Mouse (Mus musculus): Measurements from ENCODE around the gene Cadm2. TPM values are rescaled to one million over a fixed set of nuclear protein-coding genes. Genes with fewer than 3 reads are reported as not detected.

Gene Cadm2
- polyA plus RNA-seq, 1 experiment, result 0.85 TPM

DNA sequence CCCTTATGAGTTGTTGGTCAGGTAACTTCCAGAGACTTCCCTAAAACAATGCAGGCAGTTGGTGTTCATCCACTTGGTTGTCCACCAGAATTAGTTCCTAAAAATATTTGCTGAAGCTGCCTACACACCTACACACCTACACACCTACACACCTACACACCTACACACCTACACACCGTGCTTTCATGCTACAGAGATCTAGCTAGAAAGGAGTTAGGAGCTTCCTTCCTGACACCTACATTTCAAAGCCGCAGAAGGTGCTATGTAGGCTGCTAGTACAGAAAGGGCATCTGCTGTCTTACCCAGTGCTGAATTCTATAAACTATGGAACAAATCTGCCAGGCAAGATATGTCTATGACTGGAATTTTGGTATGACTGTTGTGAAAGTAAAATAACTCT is 872.2 kb downstream of the Cadm2 start:
- H3K4me1 ChIP-seq (replicated peaks; ENCODE audit: control insufficient read depth, insufficient read depth, low read length), result no peaks in the 10 kb centered on the region
- no peak overlapping the region for H3K4me3 ChIP-seq (ENCODE audit: control insufficient read depth, insufficient read depth, low read length)
- H3K27me3 ChIP-seq (ENCODE audit: control insufficient read depth, insufficient read depth, low read length), result no peaks in the 10 kb centered on the region
- H3K27ac ChIP-seq (ENCODE audit: control insufficient read depth, insufficient read depth, low read length), result no peak overlapping the region
- WGBS, result 88% methylated on average over 2 of the region's 2 CpGs
- H3K36me3 ChIP-seq (ENCODE audit: control insufficient read depth, insufficient read depth, low read length), result no peaks in the 10 kb centered on the region
- TF ChIP-seq POLR2A (IDR thresholded peaks at IDR 0.05; ENCODE audit: control insufficient read depth, extremely low read depth, insufficient read depth, low read length, poor library complexity), result no peak
- no peak for TF ChIP-seq CTCF (IDR thresholded peaks at IDR 0.05; ENCODE audit: borderline replicate concordance, control insufficient read depth, extremely low read depth, insufficient read depth, low read length, poor library complexity)
- no peak for DNase-seq

GRCm38 (mm10) chr16:66731212-66731611 is 889.5 kb downstream of the Cadm2 start:
- Histone ChIP-seq H3K27me3 (ENCODE audit: control insufficient read depth, insufficient read depth, low read length) (no peaks in the 10 kb centered on the region), H3K4me3 (ENCODE audit: control insufficient read depth, insufficient read depth, low read length) (no peak overlapping the region), H3K4me1 (replicated peaks; ENCODE audit: control insufficient read depth, insufficient read depth, low read length) (no peaks in the 10 kb centered on the region), H3K27ac (ENCODE audit: control insufficient read depth, insufficient read depth, low read length) (no peak overlapping the region), H3K36me3 (ENCODE audit: control insufficient read depth, insufficient read depth, low read length) (no peaks in the 10 kb centered on the region)
- TF ChIP-seq POLR2A (IDR thresholded peaks at IDR 0.05; ENCODE audit: control insufficient read depth, extremely low read depth, insufficient read depth, low read length, poor library complexity) (no peak), CTCF (IDR thresholded peaks at IDR 0.05; ENCODE audit: borderline replicate concordance, control insufficient read depth, extremely low read depth, insufficient read depth, low read length, poor library complexity) (no peak)
- DNase-seq, result no peak
- WGBS, result 79% methylated on average over 3 of the region's 3 CpGs

GRCm38 (mm10) chr16:66706476-66706875 is 914.2 kb downstream of the Cadm2 start:
- Histone ChIP-seq H3K27me3 (ENCODE audit: control insufficient read depth, insufficient read depth, low read length) (no peaks in the 10 kb centered on the region), H3K4me3 (ENCODE audit: control insufficient read depth, insufficient read depth, low read length) (no peak overlapping the region), H3K36me3 (ENCODE audit: control insufficient read depth, insufficient read depth, low read length) (no peaks in the 10 kb centered on the region), H3K27ac (ENCODE audit: control insufficient read depth, insufficient read depth, low read length) (no peak overlapping the region), H3K4me1 (replicated peaks; ENCODE audit: control insufficient read depth, insufficient read depth, low read length) (no peaks in the 10 kb centered on the region)
- DNase-seq, result no peak
- no peak for TF ChIP-seq CTCF (IDR thresholded peaks at IDR 0.05; ENCODE audit: borderline replicate concordance, control insufficient read depth, extremely low read depth, insufficient read depth, low read length, poor library complexity)
- no peak for TF ChIP-seq POLR2A (IDR thresholded peaks at IDR 0.05; ENCODE audit: control insufficient read depth, extremely low read depth, insufficient read depth, low read length, poor library complexity)
- 78% methylated on average over 3 of the region's 3 CpGs for WGBS

- DNase-seq, result no peak
- no peaks in the 10 kb centered on the region for H3K27me3 ChIP-seq (ENCODE audit: control insufficient read depth, insufficient read depth, low read length)
- no peaks in the 10 kb centered on the region for H3K4me1 ChIP-seq (replicated peaks; ENCODE audit: control insufficient read depth, insufficient read depth, low read length)
- no peak overlapping the region for H3K4me3 ChIP-seq (ENCODE audit: control insufficient read depth, insufficient read depth, low read length)
- H3K27ac ChIP-seq (ENCODE audit: control insufficient read depth, insufficient read depth, low read length), result no peak overlapping the region
- TF ChIP-seq CTCF (IDR thresholded peaks at IDR 0.05; ENCODE audit: borderline replicate concordance, control insufficient read depth, extremely low read depth, insufficient read depth, low read length, poor library complexity) (no peak), POLR2A (IDR thresholded peaks at IDR 0.05; ENCODE audit: control insufficient read depth, extremely low read depth, insufficient read depth, low read length, poor library complexity) (no peak)
- no peaks in the 10 kb centered on the region for H3K36me3 ChIP-seq (ENCODE audit: control insufficient read depth, insufficient read depth, low read length)
Observed at GRCm38 (mm10) chr16:66694783-66695182, 925.9 kb downstream of the Cadm2 start.

DNA sequence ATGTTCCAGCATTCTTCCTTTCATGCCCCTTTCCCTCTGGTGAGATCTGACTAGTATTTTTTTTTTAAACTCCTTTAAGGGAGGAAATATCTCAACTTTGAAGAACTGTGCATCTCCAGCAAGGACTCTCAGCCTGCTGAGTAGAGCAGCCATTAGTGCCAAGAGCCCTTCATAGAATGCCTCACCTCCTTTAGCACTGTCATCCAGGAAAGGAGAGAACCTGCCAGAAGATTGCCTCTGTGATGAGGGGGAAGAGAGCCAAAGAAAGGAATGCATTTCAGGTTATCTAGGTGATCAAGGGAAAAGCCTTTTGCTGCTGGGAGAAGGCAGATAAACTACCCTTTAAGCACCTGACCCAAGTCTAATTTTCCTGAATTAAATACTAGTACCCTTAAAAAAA is 943.5 kb downstream of the Cadm2 start:
- Histone ChIP-seq H3K27ac (ENCODE audit: control insufficient read depth, insufficient read depth, low read length) (no peak overlapping the region), H3K4me3 (ENCODE audit: control insufficient read depth, insufficient read depth, low read length) (no peak overlapping the region), H3K27me3 (ENCODE audit: control insufficient read depth, insufficient read depth, low read length) (no peaks in the 10 kb centered on the region), H3K4me1 (replicated peaks; ENCODE audit: control insufficient read depth, insufficient read depth, low read length) (no peaks in the 10 kb centered on the region), H3K36me3 (ENCODE audit: control insufficient read depth, insufficient read depth, low read length) (no peaks in the 10 kb centered on the region)
- no peak for DNase-seq
- no peak for TF ChIP-seq CTCF (IDR thresholded peaks at IDR 0.05; ENCODE audit: borderline replicate concordance, control insufficient read depth, extremely low read depth, insufficient read depth, low read length, poor library complexity)
- no peak for TF ChIP-seq POLR2A (IDR thresholded peaks at IDR 0.05; ENCODE audit: control insufficient read depth, extremely low read depth, insufficient read depth, low read length, poor library complexity)

DNA sequence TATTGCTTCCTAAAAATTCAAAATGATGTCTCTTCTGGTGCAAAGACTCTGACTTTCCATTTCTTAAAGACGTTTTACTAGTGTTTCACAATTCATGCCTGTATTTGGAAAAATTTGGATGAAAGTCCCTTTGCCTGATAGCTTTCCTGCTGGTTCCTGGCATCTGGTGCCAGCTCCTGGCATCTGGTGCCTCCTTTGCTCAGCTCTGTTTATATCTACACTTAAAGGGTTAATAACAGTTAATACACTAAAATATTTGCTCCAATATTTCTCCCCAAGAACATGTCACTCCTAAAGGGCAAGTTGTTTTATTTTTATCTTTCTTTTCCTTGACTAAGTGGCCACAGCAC is 969.7 kb downstream of the Cadm2 start:
- TF ChIP-seq POLR2A (IDR thresholded peaks at IDR 0.05; ENCODE audit: control insufficient read depth, extremely low read depth, insufficient read depth, low read length, poor library complexity) (no peak), CTCF (IDR thresholded peaks at IDR 0.05; ENCODE audit: borderline replicate concordance, control insufficient read depth, extremely low read depth, insufficient read depth, low read length, poor library complexity) (no peak)
- Histone ChIP-seq H3K4me1 (replicated peaks; ENCODE audit: control insufficient read depth, insufficient read depth, low read length) (no peaks in the 10 kb centered on the region), H3K27me3 (ENCODE audit: control insufficient read depth, insufficient read depth, low read length) (no peaks in the 10 kb centered on the region), H3K27ac (ENCODE audit: control insufficient read depth, insufficient read depth, low read length) (no peak overlapping the region), H3K4me3 (ENCODE audit: control insufficient read depth, insufficient read depth, low read length) (no peak overlapping the region), H3K36me3 (ENCODE audit: control insufficient read depth, insufficient read depth, low read length) (no peaks in the 10 kb centered on the region)
- WGBS, result 80% methylated on average over 1 of the region's 1 CpGs
- DNase-seq, result no peak

DNA sequence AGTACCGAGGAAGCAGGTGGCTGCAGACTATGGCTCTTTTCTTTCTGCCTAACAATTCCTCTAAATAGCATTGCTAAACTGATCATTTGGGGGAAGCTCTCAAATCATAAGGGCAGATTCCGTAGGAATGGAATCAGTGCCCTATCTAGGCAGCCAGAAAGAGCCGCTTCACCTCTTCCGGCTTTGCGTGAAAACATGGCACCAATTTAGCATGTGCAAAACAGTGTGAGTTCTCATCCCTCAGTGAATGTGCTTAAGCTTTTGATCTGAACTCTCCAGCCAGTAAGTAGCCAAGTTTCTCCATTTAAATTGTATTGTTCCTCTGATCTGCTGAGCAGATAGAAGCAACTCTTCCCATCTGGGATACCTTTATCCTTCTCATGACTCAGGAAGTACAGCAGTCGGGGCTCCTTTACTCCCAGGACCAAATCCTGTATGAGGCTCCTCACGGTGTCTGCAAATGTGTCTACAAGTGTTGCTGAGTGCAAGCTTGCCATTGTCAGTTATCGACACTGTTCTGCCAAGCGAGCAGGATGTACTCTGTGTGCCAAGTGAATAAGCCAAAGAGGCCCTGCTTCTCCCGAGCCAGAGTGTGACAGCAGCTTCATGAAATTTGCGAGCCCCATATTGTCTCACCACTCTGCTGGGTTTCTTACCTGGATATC is 970.2 kb downstream of the Cadm2 start:
- Histone ChIP-seq H3K36me3 (ENCODE audit: control insufficient read depth, insufficient read depth, low read length) (no peaks in the 10 kb centered on the region), H3K4me1 (replicated peaks; ENCODE audit: control insufficient read depth, insufficient read depth, low read length) (no peaks in the 10 kb centered on the region), H3K27ac (ENCODE audit: control insufficient read depth, insufficient read depth, low read length) (no peak overlapping the region), H3K4me3 (ENCODE audit: control insufficient read depth, insufficient read depth, low read length) (no peak overlapping the region), H3K27me3 (ENCODE audit: control insufficient read depth, insufficient read depth, low read length) (no peaks in the 10 kb centered on the region)
- DNase-seq, result no peak
- TF ChIP-seq CTCF (IDR thresholded peaks at IDR 0.05; ENCODE audit: borderline replicate concordance, control insufficient read depth, extremely low read depth, insufficient read depth, low read length, poor library complexity) (no peak), POLR2A (IDR thresholded peaks at IDR 0.05; ENCODE audit: control insufficient read depth, extremely low read depth, insufficient read depth, low read length, poor library complexity) (no peak)
- WGBS, result 91% methylated on average over 11 of the region's 11 CpGs

All from thymus, adult 2 months (tissue).